Mouse (Mus musculus) frontal cortex, postnatal 36 days (tissue): ENCODE data around the gene Cpm.
"Not testable (repeated sequence)": the region's sequence is repeated elsewhere in the genome, so short reads cannot be mapped to it uniquely, and the experiment has no call there.

Source experiments
- DNase-seq, 2 experiments: peaks; one replicate each; pipeline ENCODE4 v3.0.0; 2022; ENCODE audit warnings: low spot score in 2 of 2

Gene Cpm

GRCm38 (mm10) chr10:117715654-117716053 lies 86.4 kb downstream of the Cpm start:
- DNase-seq: not testable (repeated sequence)

DNA sequence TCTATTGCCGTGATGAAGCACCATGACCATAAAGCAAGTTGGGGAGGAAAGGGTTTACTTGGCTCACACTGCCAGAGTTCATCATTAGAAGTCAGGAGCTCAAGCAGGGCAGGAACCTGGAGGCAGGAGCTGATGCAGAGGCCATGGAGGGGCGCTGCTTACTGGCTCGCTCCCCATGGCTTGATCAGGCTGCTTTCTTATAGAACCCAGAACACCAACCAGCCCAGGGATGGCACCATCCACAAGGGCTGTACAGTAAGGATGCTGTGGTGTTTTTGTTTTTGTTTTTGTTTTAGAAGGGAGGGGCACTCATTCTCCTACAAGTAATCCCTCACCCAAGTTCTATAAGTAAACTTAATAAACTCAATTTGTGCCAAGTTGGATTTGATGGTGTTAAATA lies 87.4 kb downstream of the Cpm start:
- no peak for DNase-seq

DNA sequence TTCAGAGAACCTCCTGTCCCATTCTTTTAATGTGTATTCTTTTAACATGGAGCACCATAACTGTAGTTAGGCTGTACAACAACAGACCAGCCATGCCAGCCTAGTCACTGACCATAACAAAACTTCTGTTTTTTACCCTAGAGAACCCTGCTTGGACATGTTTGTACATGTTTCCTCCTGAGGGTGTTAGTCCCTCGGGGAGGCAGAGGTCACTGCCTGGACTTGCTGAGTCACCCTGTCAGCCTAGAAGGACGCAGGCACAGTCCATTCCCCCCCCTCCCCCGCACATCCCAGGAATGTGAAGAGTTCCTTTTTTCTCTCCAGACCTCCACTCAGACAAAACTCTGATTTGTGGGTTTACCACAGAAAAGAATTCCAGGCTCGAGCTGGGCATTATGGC lies 88.3 kb downstream of the Cpm start:
- no peak for DNase-seq

DNA sequence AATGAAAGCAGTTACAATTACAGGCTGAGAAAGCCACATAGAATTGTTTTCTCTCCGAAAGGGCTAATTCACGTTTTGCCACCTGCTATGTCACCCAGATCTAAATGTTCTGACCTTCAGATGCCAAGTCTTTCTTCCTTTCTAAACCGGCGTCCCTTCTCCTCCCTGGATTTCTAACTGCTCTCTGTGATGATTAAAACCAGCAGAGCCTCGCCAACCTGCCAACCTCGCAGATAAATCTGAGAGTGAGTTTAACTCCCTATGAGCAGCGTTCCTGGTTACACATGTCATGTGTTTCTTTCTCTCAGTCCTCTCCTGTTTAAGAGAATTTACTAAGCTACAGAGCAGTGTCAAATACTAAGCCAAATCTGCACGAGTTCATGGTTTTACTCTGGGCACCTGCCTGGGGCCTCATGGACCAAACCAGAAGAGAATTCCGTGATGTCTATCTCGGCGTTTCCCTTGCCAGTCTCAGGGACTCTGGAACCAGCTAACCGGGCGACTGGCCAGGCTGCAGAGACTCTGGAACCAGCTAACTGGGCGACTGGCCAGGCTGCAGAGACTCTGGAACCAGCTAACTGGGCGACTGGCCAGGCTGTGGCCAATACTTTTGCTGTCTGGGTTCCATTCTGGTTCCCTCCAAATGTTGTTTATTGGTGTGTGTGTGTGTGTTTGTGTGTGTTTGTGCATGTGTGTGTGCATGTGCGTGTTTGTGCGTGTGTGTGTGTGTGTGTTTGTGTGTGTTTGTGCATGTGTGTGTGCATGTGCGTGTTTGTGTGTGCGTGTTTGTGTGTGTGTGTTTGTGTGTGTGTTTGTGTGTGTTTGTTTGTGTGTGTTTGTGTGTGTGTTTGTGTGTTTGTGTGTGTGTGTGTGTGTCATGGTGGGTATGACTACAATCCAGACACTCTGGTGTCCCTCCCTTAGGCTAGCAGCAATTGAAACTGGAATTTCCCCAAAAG lies 89.1 kb downstream of the Cpm start:
- DNase-seq: no peak

DNA sequence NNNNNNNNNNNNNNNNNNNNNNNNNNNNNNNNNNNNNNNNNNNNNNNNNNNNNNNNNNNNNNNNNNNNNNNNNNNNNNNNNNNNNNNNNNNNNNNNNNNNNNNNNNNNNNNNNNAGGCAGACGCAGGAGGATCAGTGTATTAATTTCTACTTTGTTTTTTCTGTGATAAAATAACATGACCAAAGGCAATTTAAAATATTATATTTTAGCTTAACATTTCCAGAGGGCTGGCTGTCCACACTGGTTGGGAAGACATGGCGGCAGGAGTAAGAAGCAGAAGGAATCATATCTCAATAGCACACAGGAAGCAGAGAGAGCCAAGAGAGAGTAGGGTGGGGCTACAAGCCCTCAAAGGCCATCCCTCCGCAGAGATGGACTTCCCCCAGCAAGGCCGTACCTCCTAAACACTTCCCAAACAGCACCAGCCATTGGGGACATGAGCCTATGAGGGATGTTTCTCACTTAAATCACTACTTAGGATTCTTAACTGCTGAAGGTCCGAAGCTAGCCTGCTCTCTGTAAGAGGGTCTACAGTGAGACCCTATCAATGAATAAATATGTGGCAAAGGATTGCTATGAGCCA lies 94.9 kb downstream of the Cpm start:
- DNase-seq: no peak

DNA sequence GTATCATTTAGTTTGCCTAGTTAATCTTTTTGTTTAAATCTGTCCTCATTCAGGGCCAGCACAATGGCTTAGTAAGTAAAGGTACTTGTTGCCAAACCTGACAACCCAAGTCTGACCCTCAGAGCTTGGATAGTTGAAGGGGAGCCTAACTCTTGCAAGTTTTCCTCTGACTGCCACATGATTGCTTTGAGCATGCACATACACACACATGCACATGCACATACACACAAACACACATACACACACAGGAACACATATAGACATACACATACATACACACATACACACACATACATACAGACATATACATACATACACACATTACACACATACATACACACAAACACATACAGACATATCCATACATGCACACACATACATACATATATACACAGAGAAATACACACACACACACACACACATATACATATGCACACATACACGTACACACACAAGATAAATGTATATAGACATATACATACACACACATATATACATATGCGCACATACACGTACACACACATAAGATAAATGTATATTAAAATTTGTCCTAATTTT lies 95.6 kb downstream of the Cpm start:
- no peak for DNase-seq

- DNase-seq: no peak
Measured at GRCm38 (mm10) chr10:117725671-117726070, 96.4 kb downstream of the Cpm start.

- DNase-seq: no peak
Measured at GRCm38 (mm10) chr10:117726350-117726749, 97.0 kb downstream of the Cpm start.

DNA sequence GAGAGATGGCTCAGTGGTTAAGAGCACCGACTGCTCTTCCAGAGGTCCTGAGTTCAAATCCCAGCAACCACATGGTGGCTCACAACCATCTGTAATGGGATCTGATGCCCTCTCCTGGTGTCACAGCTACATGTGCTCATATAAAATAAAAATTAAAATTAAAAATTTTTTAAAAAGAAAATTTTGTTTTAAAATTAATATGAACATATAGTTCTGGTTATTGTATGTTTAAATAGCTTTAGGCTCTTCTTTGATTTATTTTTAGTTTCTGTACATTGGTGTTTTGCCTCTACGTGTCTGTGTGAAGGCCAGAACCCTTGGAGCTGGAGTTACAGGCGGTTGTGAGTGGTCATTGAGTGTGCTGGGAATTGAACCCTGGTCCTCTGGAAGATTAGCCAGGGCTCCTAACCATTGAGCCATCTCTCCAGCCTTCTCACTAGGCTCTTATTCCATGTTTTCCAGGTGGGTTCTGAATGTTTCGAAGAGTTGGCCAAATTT lies 97.6 kb downstream of the Cpm start:
- DNase-seq: no peak

- no peak for DNase-seq
Measured at GRCm38 (mm10) chr10:117727518-117728110, 98.3 kb downstream of the Cpm start.

DNA sequence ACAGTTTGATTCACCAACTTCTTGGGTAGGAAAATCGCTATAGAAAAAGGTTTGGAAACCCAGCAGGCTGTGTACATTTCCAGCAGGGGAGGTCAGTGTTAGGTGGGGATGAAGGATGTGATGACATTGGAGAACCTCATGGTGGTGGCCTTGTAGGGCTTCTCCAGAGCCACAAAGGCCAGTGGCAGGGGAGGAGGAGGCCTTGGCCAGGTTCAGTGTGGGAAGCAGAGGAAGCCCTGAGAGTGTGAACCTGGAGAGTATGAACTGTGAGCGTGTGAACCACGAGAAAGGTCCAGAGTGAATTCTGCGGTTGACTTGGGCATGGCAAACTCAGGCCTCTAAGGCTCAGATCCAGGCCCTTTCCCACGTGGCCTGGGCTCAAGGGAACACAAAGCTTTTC lies 99.3 kb downstream of the Cpm start:
- no peak for DNase-seq

- DNase-seq: no peak
Measured at GRCm38 (mm10) chr10:117729139-117729814, 100.0 kb downstream of the Cpm start.

DNA sequence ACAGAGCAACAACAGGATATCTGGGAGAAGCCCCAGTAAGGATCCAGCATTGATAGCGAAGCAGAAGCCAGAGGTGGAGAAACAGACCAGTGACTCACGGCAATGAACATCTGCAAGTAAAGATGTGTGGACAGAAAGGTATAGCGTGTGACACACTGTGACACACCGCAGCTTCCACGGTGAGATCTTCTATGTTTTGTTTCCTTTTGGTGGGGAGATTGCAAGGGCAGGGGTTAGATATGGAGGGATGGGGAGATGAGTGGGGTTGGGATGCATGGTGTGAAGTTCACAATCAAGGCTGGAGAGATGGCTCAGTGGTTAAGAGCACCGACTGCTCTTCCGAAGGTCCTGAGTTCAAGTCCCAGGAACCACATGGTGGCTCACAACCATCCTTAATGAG lies 100.8 kb downstream of the Cpm start:
- DNase-seq: no peak

DNA sequence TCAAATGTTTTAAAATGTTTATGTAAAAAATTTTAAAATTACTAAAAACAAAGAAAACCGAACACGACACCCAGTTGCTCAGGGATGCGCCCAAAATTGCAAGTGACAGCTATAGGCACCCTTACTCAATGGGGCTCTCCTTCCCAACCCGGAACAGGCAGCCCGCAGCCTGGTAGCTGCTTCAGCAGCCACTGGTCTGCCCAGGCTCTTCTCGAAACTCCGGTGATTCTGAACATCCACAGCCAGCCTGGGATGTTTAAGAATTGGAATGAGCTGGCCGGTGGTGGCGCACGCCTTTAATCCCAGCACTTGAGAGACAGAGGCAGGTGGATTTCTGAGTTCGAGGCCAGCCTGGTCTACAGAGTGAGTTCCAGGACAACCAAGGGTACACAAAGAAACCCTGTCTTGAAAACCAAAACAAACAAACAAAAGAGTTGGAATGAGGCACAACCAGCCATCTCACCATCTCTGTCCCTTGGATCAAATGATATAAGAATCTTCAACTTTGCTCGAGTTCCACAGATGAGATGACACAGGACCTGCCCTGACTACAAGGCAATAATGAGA lies 101.4 kb downstream of the Cpm start:
- DNase-seq: no peak

DNA sequence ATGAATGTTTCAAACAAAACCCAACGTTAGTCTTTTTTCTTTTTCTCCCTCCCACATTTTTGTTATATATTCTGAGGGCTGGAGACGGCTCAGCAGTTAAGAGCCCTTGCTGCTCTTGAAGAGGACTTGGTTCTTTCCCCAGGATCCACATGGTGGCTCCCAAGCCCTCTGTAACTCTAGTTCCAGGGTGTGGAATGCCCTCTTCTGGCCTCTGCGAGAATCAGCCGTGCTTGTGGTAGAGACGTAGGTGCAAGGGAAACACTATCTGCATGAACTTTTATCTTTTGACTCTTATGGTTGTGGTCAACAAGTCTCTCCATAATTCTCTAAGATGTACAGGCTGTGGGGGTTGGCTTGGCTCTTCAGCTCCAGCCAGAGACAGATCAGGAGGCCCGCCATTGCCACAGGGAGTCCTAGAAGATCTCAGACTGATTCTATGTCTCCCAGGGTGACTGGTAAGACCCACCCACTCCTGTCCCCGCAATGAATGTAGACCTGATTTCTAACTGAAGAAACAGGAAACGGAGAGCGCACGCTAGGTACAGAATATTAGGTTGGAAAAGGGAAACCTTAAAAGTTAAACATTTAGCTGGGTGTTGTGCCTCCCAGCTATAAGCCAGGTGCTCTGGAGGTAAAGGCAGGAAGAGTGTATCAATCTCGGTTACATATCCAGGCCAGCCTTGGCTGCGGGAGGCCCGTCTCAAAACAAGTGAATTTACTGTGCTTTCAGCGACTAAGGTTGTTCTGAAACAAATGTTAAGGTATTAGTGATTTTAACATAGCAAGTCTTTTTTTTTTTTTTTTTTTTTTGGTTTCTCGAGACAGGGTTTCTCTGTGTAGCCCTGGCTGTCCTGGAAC lies 102.2 kb downstream of the Cpm start:
- peak in 1 of 2 experiments; percentile 48 for DNase-seq

DNA sequence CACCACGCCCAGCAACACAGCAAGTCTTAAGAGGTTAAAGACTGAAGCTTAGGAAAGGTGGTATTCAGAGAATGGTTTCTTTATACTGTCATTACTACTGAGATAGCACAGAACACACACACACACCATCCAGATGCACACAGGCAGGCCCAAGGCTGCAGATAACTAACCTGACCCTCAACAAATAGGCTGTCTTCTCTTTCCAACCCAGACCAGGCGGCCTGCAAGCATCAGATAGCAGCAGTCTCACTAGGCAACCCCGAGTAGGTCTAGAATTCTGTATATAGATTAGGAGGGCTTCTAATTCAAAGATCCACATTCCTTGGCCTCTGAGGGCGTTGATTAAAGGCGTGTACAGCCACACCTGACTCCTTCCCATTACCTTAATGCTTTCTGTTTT lies 102.9 kb downstream of the Cpm start:
- no peak for DNase-seq

DNA sequence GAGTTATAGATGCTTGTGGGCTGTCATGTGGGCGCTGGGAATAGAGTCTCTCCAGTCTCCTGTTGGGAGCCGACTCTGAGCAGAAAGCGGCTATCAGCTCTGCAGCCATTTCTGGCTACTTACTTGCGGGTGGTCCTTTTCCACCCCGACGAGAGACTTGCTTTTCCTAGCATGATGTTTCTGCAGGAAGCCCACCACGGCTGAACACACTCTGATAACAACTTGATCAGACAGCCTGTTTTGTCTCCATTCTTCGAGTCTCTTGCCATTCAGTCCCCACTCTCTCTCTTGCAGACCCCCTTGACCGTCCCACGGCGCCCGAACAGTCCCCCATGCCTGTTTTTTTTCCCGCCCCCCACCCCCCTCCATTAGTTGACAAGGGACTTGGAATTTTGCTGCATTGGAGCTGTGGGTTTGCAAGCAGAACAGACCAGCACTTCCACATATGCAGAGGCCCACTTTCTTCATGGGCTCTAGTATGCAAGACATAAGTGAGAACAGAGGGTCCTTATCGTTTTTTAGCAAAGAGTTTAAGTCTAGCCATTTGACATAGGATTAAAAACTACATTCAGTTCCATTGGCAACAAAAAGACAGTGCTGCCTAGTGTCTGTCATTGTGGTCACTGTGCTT lies 103.8 kb downstream of the Cpm start:
- DNase-seq: no peak

GRCm38 (mm10) chr10:117733626-117734025 lies 104.3 kb downstream of the Cpm start:
- not testable (repeated sequence) for DNase-seq

- not testable (repeated sequence) for DNase-seq
Measured at GRCm38 (mm10) chr10:117734104-117734852, 105.0 kb downstream of the Cpm start.
